Mouse (Mus musculus): ENCODE data around the gene Cnot10.

DNA sequence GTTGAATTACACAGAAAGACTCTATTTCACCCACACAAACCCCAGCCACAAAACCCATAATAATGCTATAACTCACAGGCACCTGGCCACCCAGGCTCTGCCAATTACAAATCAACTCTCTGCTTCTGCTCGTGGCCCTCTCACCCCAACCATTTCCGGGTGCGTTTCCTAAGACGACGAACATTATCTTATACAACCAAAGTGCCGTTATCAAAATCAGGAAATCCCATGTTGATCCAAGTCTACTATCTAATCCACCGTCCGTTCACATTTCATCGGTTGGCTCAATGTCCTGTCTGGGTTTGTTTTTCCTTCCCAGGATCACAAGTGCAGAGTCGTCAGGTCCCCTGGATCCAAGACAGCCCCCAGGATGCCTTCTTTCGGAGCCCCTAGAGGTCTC is 61.3 kb downstream of the Cnot10 start:
- TF ChIP-seq POLR2A (IDR thresholded peaks at IDR 0.05; ENCODE audit: extremely low read depth, insufficient read depth, low read length) (no peak), CTCF (IDR thresholded peaks at IDR 0.05; ENCODE audit: low read depth, low read length) (no peak)
